Comparison of ENCODE assay signal across 12 mouse cellular contexts in genomic region chr8:95025421-95025820, GRCm38 (mm10). TPM values are rescaled to one million over a fixed set of nuclear protein-coding genes. Genes with fewer than 3 reads are reported as not detected.
DNase-seq lines count a peak whose midpoint lies in the region; TF ChIP-seq lines count a peak whose summit lies in the region.
"Had no signal": no experiment of that assay in that cellular context is flagged by ENCODE, and none has a peak within 500 bp of the region (broad histone marks: within the 10 kb centered on the region; RNA-seq: fewer than 3 reads in every experiment).

No protein-coding gene starts in this region.

- no peaks in the 10 kb centered on the region for H3K4me1 ChIP-seq in lung, adult 2 months (ENCODE audit: control insufficient read depth, insufficient read depth, low read length)
- H3K4me1 ChIP-seq in bone marrow, adult 2 months (ENCODE audit: control insufficient read depth, insufficient read depth, low read length) = peaks cover 2% of the 10 kb centered on the region; the same call in 1 of the 2 replicates
- H3K4me1 ChIP-seq in heart, embryonic 10.5 days = peaks cover 17% of the 10 kb centered on the region
- H3K4me1 ChIP-seq: midbrain, embryonic 15.5 days had no signal

- peak; percentile 52 to 74 for DNase-seq in cerebellum, postnatal 14 days
- no peak for DNase-seq in cerebellum, adult 9-10 months
- no peak for DNase-seq in lung, adult 2 months
- no peak for DNase-seq in lung, adult 18-20 months
- peak; percentile 42 for DNase-seq in naive thymus-derived CD4-positive, alpha-beta T cell, adult 2 months (ENCODE audit: low read depth)
- no peak for DNase-seq in heart, embryonic 10.5 days (ENCODE audit: low spot score)
- no peak for DNase-seq in left cerebral cortex, adult 11 months (ENCODE audit: low spot score)

- H3K4me3 ChIP-seq in lung, adult 2 months (replicated peaks; ENCODE audit: extremely low read depth, low read depth, low read length) = no peak overlapping the region
- no peak overlapping the region for H3K4me3 ChIP-seq in bone marrow, adult 2 months (replicated peaks; ENCODE audit: control insufficient read depth, low read depth, low read length)
- H3K4me3 ChIP-seq in heart, embryonic 10.5 days = no peak overlapping the region
- H3K4me3 ChIP-seq: midbrain, embryonic 15.5 days; stomach, embryonic 15.5 days had no signal

- 0 out of 2 replicates have a peak, but pooled peaks have one; percentile 10 for TF ChIP-seq CTCF in lung, adult 2 months (IDR thresholded peaks at IDR 0.05; ENCODE audit: insufficient read depth, low read length)
- peak; percentile 47 for TF ChIP-seq CTCF in bone marrow, adult 2 months (IDR thresholded peaks at IDR 0.05; ENCODE audit: control insufficient read depth, insufficient read depth, low read length)

- WGBS in lung, adult 2 months = 68% methylated on average over 2 of the region's 2 CpGs
- 56% methylated on average over 2 of the region's 2 CpGs for WGBS in bone marrow, adult 2 months
- WGBS in heart, embryonic 10.5 days = 63% methylated on average over 2 of the region's 2 CpGs

- no peak for TF ChIP-seq POLR2A in lung, adult 2 months (IDR thresholded peaks at IDR 0.05; ENCODE audit: borderline replicate concordance, extremely low read depth, low read depth, low read length)
- TF ChIP-seq POLR2A in bone marrow, adult 2 months (IDR thresholded peaks at IDR 0.05; ENCODE audit: borderline replicate concordance, control insufficient read depth, low read depth, low read length) = no peak

- H3K27ac ChIP-seq in bone marrow, adult 2 months (ENCODE audit: control insufficient read depth, insufficient read depth, low read depth, low read length, poor library complexity) = no peak overlapping the region
- H3K27ac ChIP-seq in heart, embryonic 10.5 days = no peak overlapping the region
- H3K27ac ChIP-seq: midbrain, embryonic 15.5 days; stomach, embryonic 15.5 days had no signal

- H3K9me3 ChIP-seq in heart, embryonic 10.5 days = no peaks in the 10 kb centered on the region
- H3K9me3 ChIP-seq: midbrain, embryonic 15.5 days; stomach, embryonic 15.5 days had no signal

- H3K27me3 ChIP-seq in heart, embryonic 10.5 days (ENCODE audit: insufficient read depth, poor library complexity, severe bottlenecking) = no peaks in the 10 kb centered on the region
- H3K27me3 ChIP-seq: midbrain, embryonic 15.5 days; Patski; stomach, embryonic 15.5 days had no signal

- H3K36me3 ChIP-seq in heart, embryonic 10.5 days = no peaks in the 10 kb centered on the region
- H3K36me3 ChIP-seq: midbrain, embryonic 15.5 days; stomach, embryonic 15.5 days had no signal

RNA-seq across cellular contexts. Expression of gene Adgrg3, which starts 7.9 kb away (rescaled TPM):
- 15.4 and 18.9 TPM in 2 replicates for polyA plus RNA-seq in lung, adult 2 months (2012; rRNA removed)
- 18.7 and 63.0 TPM in 2 replicates for polyA plus RNA-seq in bone marrow, adult 2 months (2011; ENCODE audit: insufficient read depth, insufficient read length, low replicate concordance, missing spikeins)
- polyA plus RNA-seq in heart, embryonic 10.5 days (2016; fragmentation: Nextera tagmentation; extraction: Ambion mirVana) = 3.0 and 3.9 TPM in 2 replicates

RNA-seq across cellular contexts. Expression of gene Drc7, which starts 29.5 kb away (rescaled TPM):
- polyA plus RNA-seq in lung, adult 2 months (2012; rRNA removed) = 14.0 and 18.5 TPM in 2 replicates
- 2.8 and 3.1 TPM in 2 replicates for polyA plus RNA-seq in bone marrow, adult 2 months (2011; ENCODE audit: insufficient read depth, insufficient read length, low replicate concordance, missing spikeins)
- 0.09 TPM in 1 of 2 replicates, not detected in the other for polyA plus RNA-seq in heart, embryonic 10.5 days (2016; fragmentation: Nextera tagmentation; extraction: Ambion mirVana)
- polyA plus RNA-seq: intestine, embryonic 14.5 days had no signal

RNA-seq across cellular contexts. Expression of gene Adgrg1, which starts 50.9 kb away (rescaled TPM):
- polyA plus RNA-seq in lung, adult 2 months (2012; rRNA removed) = 192 and 233 TPM in 2 replicates
- 30.1 and 41.3 TPM in 2 replicates for polyA plus RNA-seq in bone marrow, adult 2 months (2011; ENCODE audit: insufficient read depth, insufficient read length, low replicate concordance, missing spikeins)
- polyA plus RNA-seq in heart, embryonic 10.5 days (2016; fragmentation: Nextera tagmentation; extraction: Ambion mirVana) = 9.0 and 16.6 TPM in 2 replicates

RNA-seq across cellular contexts. Expression of gene Katnb1, which starts 55.6 kb away (rescaled TPM):
- 18.4 and 20.0 TPM in 2 replicates for polyA plus RNA-seq in lung, adult 2 months (2012; rRNA removed)
- 4.4 and 21.7 TPM in 2 replicates for polyA plus RNA-seq in bone marrow, adult 2 months (2011; ENCODE audit: insufficient read depth, insufficient read length, low replicate concordance, missing spikeins)
- 25.8 and 29.8 TPM in 2 replicates for polyA plus RNA-seq in heart, embryonic 10.5 days (2016; fragmentation: Nextera tagmentation; extraction: Ambion mirVana)

Comparison
In these comparisons a context has a peak if more than half of its experiments do, and no peak if none do; other contexts are left out.
1. DNase-seq: peak in cerebellum, postnatal 14 days (2 of 2) and naive thymus-derived CD4-positive, alpha-beta T cell, adult 2 months (single experiment); none in cerebellum, adult 9-10 months (single experiment), lung, adult 2 months (single experiment), lung, adult 18-20 months (0 of 2), heart, embryonic 10.5 days (single experiment) and left cerebral cortex, adult 11 months (single experiment).